Mouse (Mus musculus): ENCODE measurements at regions not wholly inside any gene's neighbourhood (a gene's known extent, or its start where the extent isn't known, plus 50 kb on each side); places are given as distances from the start of the nearest gene placed in this dataset.
A peak's percentile ranks its signal among the peaks of the same experiment; 100 is the strongest.

- peaks cover 4% of the 10 kb centered on the region; the same call in 1 of the 2 replicates for H3K9me3 ChIP-seq (replicated peaks)
- no peaks in the 10 kb centered on the region for H3K36me3 ChIP-seq
- no peak overlapping the region for H3K27ac ChIP-seq
- no peak overlapping the region for H3K4me3 ChIP-seq (replicated peaks)
- H3K27me3 ChIP-seq = no peaks in the 10 kb centered on the region
- WGBS = 68% methylated on average over 3 of the region's 3 CpGs
- no peak for ATAC-seq (replicated peaks; ENCODE audit: low FRiP score)
- 0 out of 2 replicates have a peak, but pooled peaks cover 5% of the 10 kb centered on the region for H3K4me1 ChIP-seq
- no peak overlapping the region for H3K9ac ChIP-seq
- no peak overlapping the region for H3K4me2 ChIP-seq
These were observed 155.0 kb downstream of the Drd1 start for GRCm38 (mm10) chr13:53900406-53901025.

GRCm38 (mm10) chr13:53898351-53898750, 157.2 kb downstream of the Drd1 start:
- no peak overlapping the region for H3K9ac ChIP-seq
- H3K9me3 ChIP-seq (replicated peaks) = peaks cover 4% of the 10 kb centered on the region; the same call in 1 of the 2 replicates
- no peaks in the 10 kb centered on the region for H3K27me3 ChIP-seq
- H3K27ac ChIP-seq = no peak overlapping the region
- H3K4me2 ChIP-seq = peak overlapping the region; percentile 26
- no peak overlapping the region for H3K4me3 ChIP-seq (replicated peaks)
- H3K36me3 ChIP-seq = no peaks in the 10 kb centered on the region
- WGBS = 45% methylated on average over 10 of the region's 10 CpGs
- H3K4me1 ChIP-seq = 0 out of 2 replicates have a peak, but pooled peaks cover 5% of the 10 kb centered on the region
- ATAC-seq (replicated peaks; ENCODE audit: low FRiP score) = no peak

GRCm38 (mm10) chr13:53897176-53897575, 158.3 kb downstream of the Drd1 start:
- WGBS = 90% methylated on average over 2 of the region's 2 CpGs
- no peaks in the 10 kb centered on the region for H3K36me3 ChIP-seq
- no peak overlapping the region for H3K4me3 ChIP-seq (replicated peaks)
- no peaks in the 10 kb centered on the region for H3K27me3 ChIP-seq
- peaks cover 4% of the 10 kb centered on the region; the same call in 1 of the 2 replicates for H3K9me3 ChIP-seq (replicated peaks)
- ATAC-seq (replicated peaks; ENCODE audit: low FRiP score) = no peak
- H3K27ac ChIP-seq = no peak overlapping the region
- H3K4me1 ChIP-seq = 0 out of 2 replicates have a peak, but pooled peaks cover 5% of the 10 kb centered on the region
- H3K9ac ChIP-seq = no peak overlapping the region
- no peak overlapping the region for H3K4me2 ChIP-seq

GRCm38 (mm10) chr13:53888411-53888810, 167.1 kb downstream of the Drd1 start:
- no peak overlapping the region for H3K27ac ChIP-seq
- WGBS = 84% methylated on average over 3 of the region's 3 CpGs
- no peak overlapping the region for H3K4me2 ChIP-seq
- H3K9ac ChIP-seq = no peak overlapping the region
- no peaks in the 10 kb centered on the region for H3K36me3 ChIP-seq
- H3K9me3 ChIP-seq (replicated peaks) = no peaks in the 10 kb centered on the region
- no peak overlapping the region for H3K4me3 ChIP-seq (replicated peaks)
- no peaks in the 10 kb centered on the region for H3K27me3 ChIP-seq
- ATAC-seq (replicated peaks; ENCODE audit: low FRiP score) = no peak
- no peaks in the 10 kb centered on the region for H3K4me1 ChIP-seq

GRCm38 (mm10) chr13:53885756-53886155, 169.7 kb downstream of the Drd1 start:
- no peak overlapping the region for H3K4me2 ChIP-seq
- no peaks in the 10 kb centered on the region for H3K4me1 ChIP-seq
- no peak overlapping the region for H3K27ac ChIP-seq
- 84% methylated on average over 10 of the region's 10 CpGs for WGBS
- H3K9me3 ChIP-seq (replicated peaks) = no peaks in the 10 kb centered on the region
- H3K36me3 ChIP-seq = no peaks in the 10 kb centered on the region
- H3K27me3 ChIP-seq = no peaks in the 10 kb centered on the region
- no peak for ATAC-seq (replicated peaks; ENCODE audit: low FRiP score)
- H3K4me3 ChIP-seq (replicated peaks) = no peak overlapping the region
- H3K9ac ChIP-seq = no peak overlapping the region

- no peak overlapping the region for H3K27ac ChIP-seq
- 82% methylated on average over 6 of the region's 6 CpGs for WGBS
- H3K27me3 ChIP-seq = no peaks in the 10 kb centered on the region
- no peaks in the 10 kb centered on the region for H3K4me1 ChIP-seq
- no peaks in the 10 kb centered on the region for H3K9me3 ChIP-seq (replicated peaks)
- ATAC-seq (replicated peaks; ENCODE audit: low FRiP score) = no peak
- no peak overlapping the region for H3K4me2 ChIP-seq
- no peaks in the 10 kb centered on the region for H3K36me3 ChIP-seq
- H3K9ac ChIP-seq = no peak overlapping the region
- H3K4me3 ChIP-seq (replicated peaks) = no peak overlapping the region
These were observed 172.3 kb downstream of the Drd1 start for GRCm38 (mm10) chr13:53883206-53883605.

- no peaks in the 10 kb centered on the region for H3K9me3 ChIP-seq (replicated peaks)
- no peak overlapping the region for H3K9ac ChIP-seq
- no peak overlapping the region for H3K27ac ChIP-seq
- H3K4me2 ChIP-seq = no peak overlapping the region
- 74% methylated on average over 10 of the region's 10 CpGs for WGBS
- no peaks in the 10 kb centered on the region for H3K4me1 ChIP-seq
- H3K4me3 ChIP-seq (replicated peaks) = no peak overlapping the region
- H3K27me3 ChIP-seq = no peaks in the 10 kb centered on the region
- ATAC-seq (replicated peaks; ENCODE audit: low FRiP score) = no peak
- H3K36me3 ChIP-seq = no peaks in the 10 kb centered on the region
These were observed 174.8 kb downstream of the Drd1 start for GRCm38 (mm10) chr13:53880466-53881250.

- WGBS = 81% methylated on average over 4 of the region's 4 CpGs
- Histone ChIP-seq H3K4me3 (replicated peaks) (no peak overlapping the region), H3K27ac (no peak overlapping the region), H3K36me3 (no peaks in the 10 kb centered on the region), H3K4me2 (no peak overlapping the region), H3K27me3 (no peaks in the 10 kb centered on the region), H3K4me1 (no peaks in the 10 kb centered on the region), H3K9me3 (replicated peaks) (no peaks in the 10 kb centered on the region), H3K9ac (no peak overlapping the region)
- ATAC-seq (replicated peaks; ENCODE audit: low FRiP score) = no peak
These were observed 180.0 kb downstream of the Drd1 start for GRCm38 (mm10) chr13:53875546-53875945.

- H3K27me3 ChIP-seq = no peaks in the 10 kb centered on the region
- ATAC-seq (replicated peaks; ENCODE audit: low FRiP score) = no peak
- H3K9ac ChIP-seq = no peak overlapping the region
- H3K4me2 ChIP-seq = no peak overlapping the region
- no peaks in the 10 kb centered on the region for H3K36me3 ChIP-seq
- H3K9me3 ChIP-seq (replicated peaks) = no peaks in the 10 kb centered on the region
- H3K27ac ChIP-seq = no peak overlapping the region
- H3K4me3 ChIP-seq (replicated peaks) = no peak overlapping the region
- H3K4me1 ChIP-seq = no peaks in the 10 kb centered on the region
- WGBS = 83% methylated on average over 5 of the region's 5 CpGs
These were observed 190.2 kb downstream of the Drd1 start for GRCm38 (mm10) chr13:53865323-53865722.

GRCm38 (mm10) chr13:53862336-53862735, 193.2 kb downstream of the Drd1 start:
- no peak overlapping the region for H3K4me2 ChIP-seq
- H3K36me3 ChIP-seq = no peaks in the 10 kb centered on the region
- ATAC-seq (replicated peaks; ENCODE audit: low FRiP score) = no peak
- H3K4me1 ChIP-seq = no peaks in the 10 kb centered on the region
- no peaks in the 10 kb centered on the region for H3K9me3 ChIP-seq (replicated peaks)
- H3K27ac ChIP-seq = no peak overlapping the region
- no peak overlapping the region for H3K9ac ChIP-seq
- 15% methylated on average over 4 of the region's 4 CpGs for WGBS
- no peaks in the 10 kb centered on the region for H3K27me3 ChIP-seq
- no peak overlapping the region for H3K4me3 ChIP-seq (replicated peaks)

GRCm38 (mm10) chr13:53854196-53854595, 201.3 kb downstream of the Drd1 start:
- Histone ChIP-seq H3K4me1 (no peaks in the 10 kb centered on the region), H3K9me3 (replicated peaks) (no peaks in the 10 kb centered on the region), H3K9ac (no peak overlapping the region), H3K27me3 (no peaks in the 10 kb centered on the region), H3K4me2 (no peak overlapping the region), H3K4me3 (replicated peaks) (no peak overlapping the region), H3K27ac (no peak overlapping the region), H3K36me3 (no peaks in the 10 kb centered on the region)
- no peak for ATAC-seq (replicated peaks; ENCODE audit: low FRiP score)
- whole genome bisulfite sequencing = 79% methylated on average over 2 of the region's 2 CpGs

GRCm38 (mm10) chr13:53850146-53850545, 205.4 kb downstream of the Drd1 start:
- H3K9me3 ChIP-seq (replicated peaks) = no peaks in the 10 kb centered on the region
- no peaks in the 10 kb centered on the region for H3K4me1 ChIP-seq
- H3K27ac ChIP-seq = no peak overlapping the region
- H3K4me3 ChIP-seq (replicated peaks) = no peak overlapping the region
- no peak for ATAC-seq (replicated peaks; ENCODE audit: low FRiP score)
- no peaks in the 10 kb centered on the region for H3K27me3 ChIP-seq
- 85% methylated on average over 9 of the region's 9 CpGs for WGBS
- no peaks in the 10 kb centered on the region for H3K36me3 ChIP-seq
- H3K9ac ChIP-seq = no peak overlapping the region
- no peak overlapping the region for H3K4me2 ChIP-seq

Data from kidney, embryonic 15.5 days (tissue).